Mouse (Mus musculus): ENCODE results near the gene Eno1. TPM values are rescaled to one million over a fixed set of nuclear protein-coding genes. Genes with fewer than 3 reads are reported as not detected.

Gene Eno1
- polyA plus RNA-seq, 1 experiment: 505 TPM

GRCm38 (mm10) chr4:150239503-150239902 lies 3.0 kb downstream of the Eno1 start:
- TF ChIP-seq POLR2A (IDR thresholded peaks at IDR 0.05; ENCODE audit: borderline replicate concordance, extremely low read depth, insufficient read depth, insufficient read length, poor library complexity, severe bottlenecking) (no peak), CTCF (IDR thresholded peaks at IDR 0.05; ENCODE audit: borderline replicate concordance, extremely low read depth, insufficient read depth, insufficient read length) (no peak)

GRCm38 (mm10) chr4:150239951-150240368 lies 3.4 kb downstream of the Eno1 start:
- TF ChIP-seq POLR2A (IDR thresholded peaks at IDR 0.05; ENCODE audit: borderline replicate concordance, extremely low read depth, insufficient read depth, insufficient read length, poor library complexity, severe bottlenecking) (no peak), CTCF (IDR thresholded peaks at IDR 0.05; ENCODE audit: borderline replicate concordance, extremely low read depth, insufficient read depth, insufficient read length) (peak; percentile 84; the same call in 1 of the 2 replicates)
- peak; percentile 97 for DNase-seq (ENCODE audit: low read depth)

More at GRCm38 (mm10) chr4:150239503-150239902, 3.0 kb downstream of the Eno1 start:
- DNase-seq (ENCODE audit: low read depth): no peak

DNA sequence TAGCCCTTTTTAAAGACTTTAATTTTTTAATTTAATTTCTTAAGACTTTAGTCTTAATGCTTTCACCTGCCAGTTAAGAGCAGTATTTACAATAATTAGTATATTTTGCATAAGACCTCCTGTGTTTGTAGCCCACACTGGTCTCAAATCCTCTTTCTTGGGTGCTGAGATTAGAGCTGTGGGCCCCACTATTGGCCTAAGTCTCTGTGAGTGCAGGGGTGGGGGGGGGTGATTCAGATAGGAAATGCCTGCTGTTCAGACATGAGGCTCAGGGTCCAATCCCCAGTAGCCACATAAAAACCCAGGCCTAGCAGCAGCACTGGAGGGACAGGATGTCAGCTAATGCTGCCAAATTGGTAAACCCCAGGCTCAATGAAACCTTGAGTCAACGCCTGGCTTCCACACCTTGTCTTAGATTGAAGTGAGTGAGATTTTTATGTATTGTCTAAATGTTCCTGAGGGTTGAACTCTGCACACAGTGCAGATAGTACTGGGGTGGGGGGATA lies 3.9 kb downstream of the Eno1 start:
- no peak for DNase-seq (ENCODE audit: low read depth)
- TF ChIP-seq POLR2A (IDR thresholded peaks at IDR 0.05; ENCODE audit: borderline replicate concordance, extremely low read depth, insufficient read depth, insufficient read length, poor library complexity, severe bottlenecking) (no peak), CTCF (IDR thresholded peaks at IDR 0.05; ENCODE audit: borderline replicate concordance, extremely low read depth, insufficient read depth, insufficient read length) (no peak)

- TF ChIP-seq POLR2A (IDR thresholded peaks at IDR 0.05; ENCODE audit: borderline replicate concordance, extremely low read depth, insufficient read depth, insufficient read length, poor library complexity, severe bottlenecking): no peak
- TF ChIP-seq CTCF (IDR thresholded peaks at IDR 0.05; ENCODE audit: borderline replicate concordance, extremely low read depth, insufficient read depth, insufficient read length): no peak
- DNase-seq (ENCODE audit: low read depth): no peak
Measured at GRCm38 (mm10) chr4:150241708-150242107, 5.2 kb downstream of the Eno1 start.

DNA sequence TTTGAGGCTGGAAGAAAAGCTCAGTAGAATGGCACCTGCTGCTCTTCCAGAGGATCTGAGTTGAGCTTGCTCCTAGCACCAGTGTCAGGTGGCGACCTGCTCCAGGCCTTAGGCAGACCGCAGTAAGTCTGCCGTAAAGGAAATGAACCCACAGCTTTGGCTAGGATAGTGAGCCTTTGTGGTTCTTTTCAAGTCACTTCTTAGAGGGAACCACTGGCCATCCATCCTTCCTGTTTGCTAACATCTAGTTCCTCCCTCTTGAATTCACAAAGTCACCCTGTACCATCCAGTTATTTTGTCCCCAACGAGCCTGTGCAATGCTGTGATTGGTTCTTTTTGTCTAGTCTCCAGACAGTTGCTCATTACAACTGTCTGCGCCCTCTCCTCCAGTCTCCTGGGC lies 6.2 kb downstream of the Eno1 start:
- no peak for TF ChIP-seq CTCF (IDR thresholded peaks at IDR 0.05; ENCODE audit: borderline replicate concordance, extremely low read depth, insufficient read depth, insufficient read length)
- TF ChIP-seq POLR2A (IDR thresholded peaks at IDR 0.05; ENCODE audit: borderline replicate concordance, extremely low read depth, insufficient read depth, insufficient read length, poor library complexity, severe bottlenecking): no peak
- no peak for DNase-seq (ENCODE audit: low read depth)

DNA sequence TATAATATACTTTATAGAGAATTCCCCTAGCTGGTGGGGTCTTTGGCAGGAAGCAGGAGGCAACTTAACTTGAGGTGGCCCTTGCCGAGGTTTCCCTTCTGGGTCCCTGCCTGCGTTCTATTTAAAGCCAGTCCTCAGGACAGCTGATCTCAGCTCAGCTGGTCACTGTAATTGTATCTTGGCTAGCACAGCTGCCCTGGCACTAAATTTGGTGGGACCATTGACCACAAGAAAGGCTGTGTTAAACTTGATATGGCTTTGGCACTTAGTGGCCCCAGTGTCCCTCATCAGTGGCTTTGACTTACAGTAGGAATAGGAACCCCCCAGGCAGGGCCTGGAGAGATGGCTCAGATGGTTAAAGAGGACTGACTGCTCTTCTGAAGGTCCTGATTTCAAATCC lies 9.4 kb downstream of the Eno1 start:
- TF ChIP-seq CTCF (IDR thresholded peaks at IDR 0.05; ENCODE audit: borderline replicate concordance, extremely low read depth, insufficient read depth, insufficient read length) (no peak), POLR2A (IDR thresholded peaks at IDR 0.05; ENCODE audit: borderline replicate concordance, extremely low read depth, insufficient read depth, insufficient read length, poor library complexity, severe bottlenecking) (no peak)

DNA sequence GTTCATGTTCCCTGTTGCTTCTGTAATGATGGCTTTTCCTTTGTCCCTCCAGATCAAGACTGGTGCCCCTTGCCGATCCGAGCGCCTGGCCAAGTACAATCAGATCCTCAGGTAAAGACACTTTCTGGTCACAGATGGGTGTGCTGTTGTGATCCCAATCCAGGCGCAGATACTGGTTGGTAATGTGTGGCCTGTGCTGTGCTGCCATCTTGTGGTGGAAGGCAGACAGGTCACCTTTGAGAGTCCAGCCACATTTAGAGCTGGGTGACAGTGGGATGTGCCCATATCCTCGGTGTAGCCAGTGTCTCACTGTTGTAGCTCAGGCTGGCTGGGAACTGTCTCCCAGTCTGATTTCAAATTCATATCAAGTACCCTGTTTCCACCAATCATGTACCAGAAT lies 11.5 kb downstream of the Eno1 start:
- peak; percentile 81 for DNase-seq (ENCODE audit: low read depth)
- TF ChIP-seq POLR2A (IDR thresholded peaks at IDR 0.05; ENCODE audit: borderline replicate concordance, extremely low read depth, insufficient read depth, insufficient read length, poor library complexity, severe bottlenecking) (no peak), CTCF (IDR thresholded peaks at IDR 0.05; ENCODE audit: borderline replicate concordance, extremely low read depth, insufficient read depth, insufficient read length) (peak; percentile 96)

More for the DNA sequence above, 9.4 kb downstream of the Eno1 start:
- DNase-seq (ENCODE audit: low read depth): no peak

GRCm38 (mm10) chr4:150248917-150249316 lies 12.4 kb downstream of the Eno1 start:
- DNase-seq (ENCODE audit: low read depth): no peak
- TF ChIP-seq CTCF (IDR thresholded peaks at IDR 0.05; ENCODE audit: borderline replicate concordance, extremely low read depth, insufficient read depth, insufficient read length): no peak

DNA sequence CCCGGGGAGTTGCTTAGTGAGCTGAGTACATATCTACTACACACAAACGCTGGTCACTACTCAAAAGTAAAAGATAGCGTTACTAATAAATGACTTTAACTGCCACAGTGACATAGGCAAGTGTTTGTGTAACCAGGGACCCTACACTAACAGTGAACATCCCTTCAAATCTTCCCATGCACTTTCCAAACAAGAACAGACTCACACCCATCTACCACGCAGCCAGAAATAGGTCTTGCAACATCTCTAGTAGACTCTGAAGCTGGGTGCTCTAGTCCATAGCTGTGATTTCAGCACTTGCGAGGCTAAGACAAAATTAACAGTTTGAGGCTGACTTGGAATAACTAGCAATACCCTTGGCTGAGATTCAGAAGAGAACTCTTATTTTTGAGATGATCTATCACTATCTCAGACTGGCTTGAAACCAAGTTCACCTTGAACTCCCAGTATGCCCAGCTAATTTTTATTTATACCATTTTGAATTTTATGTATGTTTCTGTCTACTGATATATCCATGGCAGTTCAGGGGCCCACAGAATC lies 13.3 kb downstream of the Eno1 start:
- TF ChIP-seq POLR2A (IDR thresholded peaks at IDR 0.05; ENCODE audit: borderline replicate concordance, extremely low read depth, insufficient read depth, insufficient read length, poor library complexity, severe bottlenecking) (no peak), CTCF (IDR thresholded peaks at IDR 0.05; ENCODE audit: borderline replicate concordance, extremely low read depth, insufficient read depth, insufficient read length) (no peak)
- no peak for DNase-seq (ENCODE audit: low read depth)

DNA sequence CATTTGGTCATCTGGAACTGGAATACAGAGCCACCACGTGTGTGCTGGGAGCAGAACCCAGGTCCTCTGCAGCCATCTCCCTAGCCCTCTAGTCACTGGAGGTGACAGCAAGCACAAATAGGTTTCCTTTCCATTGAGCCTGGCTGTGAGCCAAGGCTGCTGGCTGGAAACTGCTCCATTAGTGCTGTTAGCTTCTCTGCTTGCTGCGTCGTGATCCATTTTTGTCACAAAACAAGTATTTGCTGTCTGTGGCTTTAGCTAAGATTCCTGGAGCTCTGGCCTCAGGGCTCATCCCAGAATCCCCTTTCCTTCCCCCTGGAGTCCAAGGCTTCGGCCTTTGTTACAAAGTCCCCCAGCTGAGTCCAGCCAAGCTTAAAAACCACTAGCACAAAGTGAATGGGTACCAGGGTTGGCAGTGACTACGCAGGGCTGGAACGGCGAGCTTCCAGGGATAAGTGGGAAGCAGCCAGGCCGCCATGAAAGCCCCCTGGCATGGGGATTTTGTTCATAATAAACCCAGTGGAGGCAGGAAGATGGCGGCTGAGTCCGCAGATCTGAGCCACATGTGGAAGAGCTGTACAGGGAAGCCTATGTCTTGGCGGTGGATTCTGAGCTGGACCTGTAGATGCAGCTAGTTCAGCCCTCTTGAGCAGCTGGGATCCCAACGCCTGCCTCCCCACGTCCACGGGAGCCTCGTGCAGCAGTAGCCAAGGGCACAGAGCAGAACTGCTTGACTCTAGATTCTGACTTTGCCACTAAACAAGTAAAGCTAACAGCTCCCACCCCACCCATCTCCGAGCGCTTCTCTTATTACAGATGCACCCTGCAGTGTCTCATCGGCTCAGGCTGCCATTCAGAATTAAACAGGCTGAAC lies 14.3 kb downstream of the Eno1 start:
- DNase-seq (ENCODE audit: low read depth): peak; percentile 90
- TF ChIP-seq POLR2A (IDR thresholded peaks at IDR 0.05; ENCODE audit: borderline replicate concordance, extremely low read depth, insufficient read depth, insufficient read length, poor library complexity, severe bottlenecking): no peak
- no peak for TF ChIP-seq CTCF (IDR thresholded peaks at IDR 0.05; ENCODE audit: borderline replicate concordance, extremely low read depth, insufficient read depth, insufficient read length)

DNA sequence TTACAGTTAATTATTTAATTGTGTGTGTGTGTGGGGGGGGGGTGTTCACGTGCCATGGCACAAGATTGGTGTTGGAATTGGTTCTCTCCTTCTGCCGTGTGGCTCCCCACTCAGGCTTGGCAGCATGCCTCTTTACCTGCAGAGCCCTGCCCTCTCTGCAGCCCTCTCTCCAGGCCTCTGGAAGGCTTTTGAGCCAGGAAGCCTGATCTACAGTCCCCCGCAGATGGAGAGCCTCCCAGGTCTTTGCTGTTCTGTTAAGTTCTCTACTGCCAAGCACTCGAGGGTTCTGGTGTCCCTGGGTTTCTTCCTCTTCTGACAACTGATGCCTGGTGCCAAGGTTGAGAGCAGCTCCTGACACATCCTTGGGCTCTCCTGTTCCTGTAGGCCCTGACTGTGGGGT lies 17.9 kb downstream of the Eno1 start:
- no peak for DNase-seq (ENCODE audit: low read depth)
- TF ChIP-seq CTCF (IDR thresholded peaks at IDR 0.05; ENCODE audit: borderline replicate concordance, extremely low read depth, insufficient read depth, insufficient read length): no peak
- no peak for TF ChIP-seq POLR2A (IDR thresholded peaks at IDR 0.05; ENCODE audit: borderline replicate concordance, extremely low read depth, insufficient read depth, insufficient read length, poor library complexity, severe bottlenecking)
